Mouse (Mus musculus) heart, postnatal 0 days (tissue): ENCODE results near the gene Bbx. TPM values are rescaled to one million over a fixed set of nuclear protein-coding genes. Genes with fewer than 3 reads are reported as not detected.

Source experiments
- ATAC-seq: fragments of 200-750 bp; cut with Nextera tagmentation; 2 replicates; pipeline ENCODE4 v1.8.0; 2017; ENCODE audit warnings: low read depth, moderate number of reproducible peaks, moderate library complexity; ENCODE audit not compliant: insufficient read depth
- DNase-seq: peaks from one replicate; pipeline ENCODE4 v3.0.0-alpha.2; 2016; ENCODE audit warnings: low spot score
- H3K27ac ChIP-seq: fragments of 300-500 bp; sonication (generic); 2 replicates; pipeline ENCODE4 v1.5.1; 2014; ENCODE audit warnings: low read depth, mild to moderate bottlenecking
- H3K27me3 ChIP-seq: fragments of 300-500 bp; sonication (generic); 2 replicates; pipeline ENCODE4 v1.6.1; 2014; ENCODE audit warnings: low read length, mixed read lengths; ENCODE audit not compliant: control insufficient read depth, insufficient read depth
- H3K36me3 ChIP-seq: fragments of 300-500 bp; sonication (generic); replicated peaks from 2 replicates; pipeline ENCODE4 v1.6.1; 2014; ENCODE audit warnings: low read length, mixed read lengths; ENCODE audit not compliant: control insufficient read depth, insufficient read depth
- H3K4me1 ChIP-seq: fragments of 300-500 bp; sonication (generic); 2 replicates; pipeline ENCODE4 v1.6.1; 2014; ENCODE audit warnings: antibody characterized with exemption; ENCODE audit not compliant: control insufficient read depth, insufficient read depth
- H3K4me2 ChIP-seq: fragments of 300-500 bp; sonication (generic); 2 replicates; pipeline ENCODE4 v1.6.1; 2014; ENCODE audit warnings: low read depth, mild to moderate bottlenecking, low read length, moderate library complexity
- H3K4me3 ChIP-seq: fragments of 300-500 bp; sonication (generic); 2 replicates; pipeline ENCODE4 v1.5.1; 2014; ENCODE audit warnings: low read depth, low read length
- H3K9ac ChIP-seq: fragments of 300-500 bp; sonication (generic); replicated peaks from 2 replicates; pipeline ENCODE4 v1.6.1; 2014; ENCODE audit warnings: low read depth, low read length, mixed read lengths
- H3K9me3 ChIP-seq: fragments of 300-500 bp; sonication (generic); replicated peaks from 2 replicates; pipeline ENCODE4 v1.6.1; 2016; ENCODE audit warnings: low read length; ENCODE audit not compliant: control insufficient read depth
- CTCF ChIP-seq: IDR thresholded peaks from 2 replicates; pipeline ENCODE4 v1.5.1; 2016; ENCODE audit warnings: antibody characterized with exemption, control low read depth, low read depth
- EP300 ChIP-seq: IDR thresholded peaks from 2 replicates; pipeline ENCODE4 v1.6.1; 2016; ENCODE audit warnings: antibody characterized with exemption, low read depth
- WGBS: fragments of 180-500 bp; shearing (Covaris S2); extraction: QIAGEN DNeasy Blood & Tissue Kit; methylation state at CpG from one replicate; pipeline ENCODE4 v1.1.7; 2014; 5-methylcytosine and 5-hydroxymethylcytosine counted together
- polyA plus RNA-seq: library from polyadenylated mRNA; unstranded; fragments of >200 nt; fragmentation: Nextera tagmentation; extraction: Ambion mirVana; gene quantifications from 2 replicates; pipeline ENCODE4 v1.2.1, GENCODE M21; 2015
- total RNA-seq: library from RNA; depleted of rRNA; stranded (reverse); fragments of >200 nt; gene quantifications from 2 replicates; pipeline ENCODE4 v1.2.3, GENCODE M21; 2014; ENCODE audit warnings: low replicate concordance

The Bbx gene
- total and polyA plus RNA-seq, 2 experiments from 2014 or later, result 17.4 to 20.3 TPM

- H3K9me3 ChIP-seq, result no peaks in the 10 kb centered on the region
- 64% methylated on average over 1 of the region's 1 CpGs for WGBS
- no peak overlapping the region for H3K27ac ChIP-seq
- no peaks in the 10 kb centered on the region for H3K27me3 ChIP-seq
- no peak overlapping the region for H3K4me2 ChIP-seq
- H3K4me1 ChIP-seq, result no peaks in the 10 kb centered on the region; the same call in 1 of the 2 replicates
- TF ChIP-seq EP300 (no peak), CTCF (no peak)
- DNase-seq (no peak), ATAC-seq (no peak)
- no peaks in the 10 kb centered on the region for H3K36me3 ChIP-seq
- H3K9ac ChIP-seq, result no peak overlapping the region
- no peak overlapping the region for H3K4me3 ChIP-seq
These were observed 116.7 kb downstream of the Bbx start for GRCm38 (mm10) chr16:50315349-50315969.

DNA sequence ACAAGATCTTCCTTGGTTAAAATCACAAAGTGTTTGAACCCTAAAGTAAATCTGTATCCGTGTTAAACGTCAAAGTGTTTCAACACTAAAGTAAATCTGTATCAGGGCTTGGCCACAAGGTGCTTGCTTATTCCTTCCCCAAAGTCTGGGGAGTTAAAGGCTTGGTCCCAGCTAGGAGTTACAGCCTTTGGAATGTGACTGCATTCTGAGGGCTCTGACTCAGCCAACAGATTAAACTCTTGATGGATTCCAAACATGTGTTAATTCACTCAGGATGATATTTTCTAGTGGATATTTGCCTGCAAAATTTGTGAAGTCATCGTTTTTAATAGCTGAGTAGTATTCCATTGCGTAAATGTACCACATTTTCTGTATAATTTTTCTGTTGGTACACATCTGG lies 120.6 kb downstream of the Bbx start:
- no peak overlapping the region for H3K4me3 ChIP-seq
- no peak for ATAC-seq
- no peak overlapping the region for H3K4me2 ChIP-seq
- H3K4me1 ChIP-seq, result peaks cover 9% of the 10 kb centered on the region; the same call in 1 of the 2 replicates
- no peak for TF ChIP-seq EP300
- TF ChIP-seq CTCF, result no peak
- H3K36me3 ChIP-seq, result no peaks in the 10 kb centered on the region
- H3K27me3 ChIP-seq, result no peaks in the 10 kb centered on the region
- H3K27ac ChIP-seq, result no peak overlapping the region
- no peaks in the 10 kb centered on the region for H3K9me3 ChIP-seq
- DNase-seq, result no peak
- WGBS, result 82% methylated on average over 4 of the region's 4 CpGs
- no peak overlapping the region for H3K9ac ChIP-seq

DNA sequence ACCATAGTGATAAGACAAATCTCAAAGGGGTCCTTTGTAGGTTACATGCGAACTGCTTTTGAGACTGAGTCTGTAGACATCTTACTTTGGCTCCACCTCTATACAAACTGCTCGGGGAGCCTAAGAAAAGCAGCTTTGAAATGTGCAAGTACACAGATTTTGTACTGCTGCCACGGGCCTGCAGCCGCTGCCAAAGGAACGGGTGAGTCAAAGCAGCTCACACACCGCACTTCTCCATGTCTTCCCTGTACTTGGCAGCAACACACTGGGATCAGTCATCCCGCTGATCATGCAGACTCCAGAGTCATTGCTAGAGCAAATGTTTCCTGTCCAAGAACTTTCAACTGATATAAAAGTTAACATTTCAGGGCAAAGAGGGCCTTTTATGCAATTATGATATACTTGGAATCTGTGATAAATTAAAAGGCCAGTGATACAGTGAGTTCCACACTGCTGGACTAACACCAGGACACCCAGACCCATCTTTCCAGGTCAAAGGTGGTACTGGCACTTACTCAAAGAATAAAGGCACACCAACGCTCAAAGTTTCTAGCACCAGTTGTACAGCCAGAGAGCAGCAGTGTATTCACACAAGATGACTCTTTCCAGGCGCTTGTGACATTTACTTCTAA lies 122.7 kb downstream of the Bbx start:
- 0 out of 2 replicates have a peak overlapping the region, but pooled peaks have one; percentile 1 for H3K9ac ChIP-seq
- H3K9me3 ChIP-seq, result no peaks in the 10 kb centered on the region
- no peak for TF ChIP-seq EP300
- no peak for TF ChIP-seq CTCF
- WGBS, result 21% methylated on average over 9 of the region's 9 CpGs
- H3K4me2 ChIP-seq, result peak overlapping the region; percentile 48
- H3K27ac ChIP-seq, result peak overlapping the region; percentile 74
- H3K4me1 ChIP-seq, result peaks cover 9% of the 10 kb centered on the region; the same call in 1 of the 2 replicates
- H3K36me3 ChIP-seq, result no peaks in the 10 kb centered on the region
- DNase-seq, result peak; percentile 86
- peak overlapping the region; percentile 25 for H3K4me3 ChIP-seq
- peak; percentile 83 for ATAC-seq
- H3K27me3 ChIP-seq, result no peaks in the 10 kb centered on the region

DNA sequence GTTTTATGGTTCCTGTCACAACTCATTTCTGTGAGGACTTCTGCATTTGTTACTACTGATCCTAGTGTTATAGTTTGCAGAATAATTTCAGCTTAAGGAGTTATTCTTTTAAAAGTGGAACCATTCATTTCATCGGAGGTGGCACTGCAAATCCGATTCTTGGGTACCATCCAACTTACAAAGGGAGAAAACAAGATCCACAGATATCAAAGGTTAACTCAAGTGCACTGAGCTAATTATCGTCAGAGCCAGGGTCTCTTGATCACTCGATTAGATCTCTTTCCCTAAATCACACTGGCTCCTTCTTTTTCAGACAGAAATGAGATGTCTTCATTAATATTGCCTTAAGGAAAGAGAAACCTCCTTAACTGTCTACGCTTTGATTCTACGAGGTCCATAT lies 123.9 kb downstream of the Bbx start:
- peaks cover 9% of the 10 kb centered on the region; the same call in 1 of the 2 replicates for H3K4me1 ChIP-seq
- no peak for ATAC-seq
- TF ChIP-seq CTCF (no peak), EP300 (no peak)
- no peak for DNase-seq
- no peaks in the 10 kb centered on the region for H3K9me3 ChIP-seq
- no peak overlapping the region for H3K27ac ChIP-seq
- H3K9ac ChIP-seq, result no peak overlapping the region
- H3K36me3 ChIP-seq, result no peaks in the 10 kb centered on the region
- no peaks in the 10 kb centered on the region for H3K27me3 ChIP-seq
- H3K4me3 ChIP-seq, result no peak overlapping the region
- H3K4me2 ChIP-seq, result no peak overlapping the region
- 65% methylated on average over 6 of the region's 6 CpGs for WGBS

- H3K36me3 ChIP-seq, result no peaks in the 10 kb centered on the region
- no peak overlapping the region for H3K9ac ChIP-seq
- WGBS, result 73% methylated on average over 4 of the region's 4 CpGs
- no peak for TF ChIP-seq CTCF
- TF ChIP-seq EP300, result no peak
- peaks cover 9% of the 10 kb centered on the region; the same call in 1 of the 2 replicates for H3K4me1 ChIP-seq
- H3K27me3 ChIP-seq, result no peaks in the 10 kb centered on the region
- ATAC-seq (no peak), DNase-seq (no peak)
- H3K4me3 ChIP-seq, result no peak overlapping the region
- H3K9me3 ChIP-seq, result no peaks in the 10 kb centered on the region
- no peak overlapping the region for H3K4me2 ChIP-seq
- H3K27ac ChIP-seq, result no peak overlapping the region
These were observed 125.0 kb downstream of the Bbx start for GRCm38 (mm10) chr16:50307231-50307630.

DNA sequence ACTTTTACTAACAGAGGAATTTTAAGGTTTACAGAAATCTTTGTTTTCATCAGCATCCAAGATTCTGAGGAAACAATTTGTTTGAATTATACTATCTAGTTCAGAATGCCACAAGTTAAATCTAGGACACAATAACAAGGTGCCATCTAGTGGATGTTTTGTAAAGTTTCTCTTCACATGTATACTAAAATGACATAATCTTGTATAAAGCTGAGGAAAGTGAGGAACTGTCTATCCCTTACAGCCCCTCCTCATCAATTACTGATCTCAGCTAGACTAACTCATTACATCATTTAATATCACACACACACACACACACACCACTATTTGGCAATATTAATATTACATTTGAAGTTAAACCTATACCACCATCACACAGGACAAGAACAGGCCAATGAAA lies 125.5 kb downstream of the Bbx start:
- ATAC-seq (no peak), DNase-seq (peak; percentile 52)
- no peak overlapping the region for H3K4me2 ChIP-seq
- peaks cover 9% of the 10 kb centered on the region; the same call in 1 of the 2 replicates for H3K4me1 ChIP-seq
- TF ChIP-seq EP300 (no peak), CTCF (peak; percentile 53)
- no peaks in the 10 kb centered on the region for H3K9me3 ChIP-seq
- no peak overlapping the region for H3K27ac ChIP-seq
- H3K9ac ChIP-seq, result no peak overlapping the region
- no peaks in the 10 kb centered on the region for H3K36me3 ChIP-seq
- H3K4me3 ChIP-seq, result no peak overlapping the region
- no peaks in the 10 kb centered on the region for H3K27me3 ChIP-seq
